Mouse (Mus musculus) heart, embryonic 14.5 days (tissue): ENCODE data around the gene Odf3b. TPM values are rescaled to one million over a fixed set of nuclear protein-coding genes. Genes with fewer than 3 reads are reported as not detected.

Experiments used
- ATAC-seq: fragments of 200-750 bp; cut with Nextera tagmentation; 2 replicates; pipeline ENCODE4 v1.8.0; 2017; ENCODE audit warnings: low read depth, moderate TSS enrichment; ENCODE audit not compliant: insufficient number of reproducible peaks, insufficient read depth, low FRiP score
- H3K27ac ChIP-seq, 2 experiments: fragments of 200-500 bp in 1 of 2; fragments of 300-500 bp in 1 of 2; sonication (generic) in 1 of 2; replicated peaks in 1 of 2; 2 replicates each; pipeline ENCODE4 v1.5.1; 2012 to 2014; ENCODE audit warnings: low read depth in 2 of 2, low read length in 2 of 2, control low read depth in 1 of 2, mild to moderate bottlenecking in 1 of 2, mixed read lengths in 1 of 2; ENCODE audit not compliant: control insufficient read depth in 1 of 2, insufficient read depth in 1 of 2
- H3K27me3 ChIP-seq: fragments of 300-500 bp; sonication (generic); 2 replicates; pipeline ENCODE4 v1.6.1; 2014; ENCODE audit warnings: mild to moderate bottlenecking, low read length, control low read depth; ENCODE audit not compliant: control insufficient read depth, insufficient read depth
- H3K36me3 ChIP-seq: fragments of 300-500 bp; sonication (generic); 2 replicates; pipeline ENCODE4 v1.6.1; 2014; ENCODE audit warnings: mild to moderate bottlenecking, control low read depth, low read length, mixed read lengths; ENCODE audit not compliant: control insufficient read depth, insufficient read depth
- H3K4me1 ChIP-seq, 2 experiments: fragments of 200-500 bp in 1 of 2; fragments of 300-500 bp in 1 of 2; sonication (generic) in 1 of 2; 2 replicates each; pipeline ENCODE4 v1.6.1; 2012 to 2014; ENCODE audit warnings: low read length in 2 of 2, control low read depth in 1 of 2, mixed read lengths in 1 of 2; ENCODE audit not compliant: control insufficient read depth in 2 of 2, insufficient read depth in 2 of 2
- H3K4me2 ChIP-seq: fragments of 300-500 bp; sonication (generic); 2 replicates; pipeline ENCODE4 v1.6.1; 2014; ENCODE audit warnings: mild to moderate bottlenecking, low read length
- H3K4me3 ChIP-seq, 2 experiments: fragments of 200-500 bp in 1 of 2; fragments of 300-500 bp in 1 of 2; sonication (generic) in 1 of 2; 2 replicates each; pipeline ENCODE4 v1.5.1; 2012 to 2014; ENCODE audit warnings: low read length in 2 of 2, mild to moderate bottlenecking in 2 of 2, control low read depth in 1 of 2, low read depth in 1 of 2, moderate library complexity in 1 of 2; ENCODE audit not compliant: control insufficient read depth in 1 of 2, insufficient read depth in 1 of 2
- H3K9ac ChIP-seq: fragments of 300-500 bp; sonication (generic); 2 replicates; pipeline ENCODE4 v1.6.1; 2014; ENCODE audit warnings: mild to moderate bottlenecking, low read length
- H3K9me3 ChIP-seq: fragments of 300-500 bp; sonication (generic); 2 replicates; pipeline ENCODE4 v1.6.1; 2016; ENCODE audit warnings: low read length, control low read depth; ENCODE audit not compliant: control insufficient read depth
- WGBS: fragments of 180-500 bp; shearing (Covaris S2); extraction: QIAGEN DNeasy Blood & Tissue Kit; methylation state at CpG from one replicate; pipeline ENCODE4 v1.1.7; 2014; 5-methylcytosine and 5-hydroxymethylcytosine counted together
- polyA plus RNA-seq: library from polyadenylated mRNA; unstranded; fragments of >200 nt; fragmentation: Nextera tagmentation; extraction: Ambion mirVana; gene quantifications from 2 replicates; pipeline ENCODE4 v1.2.1, GENCODE M21; 2014

The Odf3b gene
- polyA plus RNA-seq, 1 experiment from 2014 or later: 0.76 TPM

DNA sequence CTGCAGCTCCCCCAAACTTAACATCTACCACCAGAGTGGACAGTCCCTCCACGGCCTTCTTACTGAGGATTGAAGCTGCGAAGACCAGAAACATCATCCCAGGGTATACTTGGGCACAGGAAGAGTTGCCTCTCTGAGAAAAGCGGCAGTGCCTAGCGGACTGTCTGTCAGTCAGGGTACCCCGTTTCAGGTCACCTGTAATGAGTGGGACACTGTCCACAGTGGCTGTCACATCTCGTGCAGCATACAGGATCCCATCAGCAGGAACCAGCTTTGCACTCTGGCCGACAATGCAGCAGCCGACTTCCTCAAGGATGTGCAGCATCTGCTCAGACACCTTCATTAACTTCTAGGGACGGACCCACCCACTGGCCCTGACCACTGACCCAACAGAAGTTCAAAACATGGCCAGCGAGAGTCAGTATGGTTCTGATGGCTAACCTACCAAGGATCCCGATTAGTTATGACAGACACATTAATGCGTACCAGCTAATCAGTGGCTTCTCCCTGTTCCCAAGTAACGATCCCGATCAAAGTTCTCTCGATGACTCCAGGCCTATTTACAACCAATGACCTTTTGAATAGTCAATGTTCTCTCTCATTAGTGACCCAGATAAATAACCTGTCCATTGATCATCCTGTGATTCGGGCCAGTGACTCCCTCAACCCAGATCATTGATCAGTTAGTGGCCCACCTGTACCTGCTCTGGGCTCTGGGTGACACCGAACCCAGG is 4.1 kb downstream of the Odf3b start:
- peaks cover 25 to 27% of the 10 kb centered on the region in 2 experiments for H3K4me1 ChIP-seq
- no peak for ATAC-seq
- H3K27ac ChIP-seq: no peak overlapping the region
- H3K9ac ChIP-seq: no peak overlapping the region; the same call in 1 of the 2 replicates
- no peaks in the 10 kb centered on the region for H3K9me3 ChIP-seq
- H3K27me3 ChIP-seq: peaks cover 41% of the 10 kb centered on the region
- H3K4me3 ChIP-seq: no peak overlapping the region
- peaks cover 29% of the 10 kb centered on the region for H3K36me3 ChIP-seq
- no peak overlapping the region for H3K4me2 ChIP-seq
- WGBS: 93% methylated on average over 17 of the region's 17 CpGs

DNA sequence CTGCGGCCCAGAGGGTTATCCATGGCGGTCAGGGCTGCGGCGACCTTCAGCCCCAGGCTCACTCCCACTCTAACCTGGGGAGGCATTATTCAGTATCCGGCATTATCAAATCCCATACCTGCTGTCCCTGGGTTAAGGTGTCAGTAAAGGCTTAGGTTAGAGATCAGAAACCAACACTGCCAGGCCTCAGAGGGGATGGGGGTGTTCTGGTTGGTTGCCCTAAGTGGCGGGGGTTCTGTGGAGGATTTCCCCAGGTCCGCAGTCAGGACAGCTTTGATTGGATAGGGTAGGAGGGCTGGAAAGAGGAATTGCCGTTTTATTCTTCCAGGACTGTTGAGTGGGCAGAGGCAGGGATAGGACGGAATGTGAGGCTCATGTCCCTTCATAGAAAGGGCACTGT is 4.7 kb downstream of the Odf3b start:
- Histone ChIP-seq H3K4me2 (peak overlapping the region; percentile 93), H3K9ac (peak overlapping the region; percentile 84), H3K36me3 (peaks cover 35% of the 10 kb centered on the region), H3K27me3 (peaks cover 35% of the 10 kb centered on the region), H3K4me3 (peak overlapping the region; percentile 59 to 77), H3K27ac (peak overlapping the region; percentile 18 to 93; a peak in 3 of 4 replicates), H3K9me3 (no peaks in the 10 kb centered on the region), H3K4me1 (peaks cover 21 to 24% of the 10 kb centered on the region in 2 experiments)
- WGBS: 43% methylated on average over 9 of the region's 9 CpGs
- ATAC-seq: no peak

DNA sequence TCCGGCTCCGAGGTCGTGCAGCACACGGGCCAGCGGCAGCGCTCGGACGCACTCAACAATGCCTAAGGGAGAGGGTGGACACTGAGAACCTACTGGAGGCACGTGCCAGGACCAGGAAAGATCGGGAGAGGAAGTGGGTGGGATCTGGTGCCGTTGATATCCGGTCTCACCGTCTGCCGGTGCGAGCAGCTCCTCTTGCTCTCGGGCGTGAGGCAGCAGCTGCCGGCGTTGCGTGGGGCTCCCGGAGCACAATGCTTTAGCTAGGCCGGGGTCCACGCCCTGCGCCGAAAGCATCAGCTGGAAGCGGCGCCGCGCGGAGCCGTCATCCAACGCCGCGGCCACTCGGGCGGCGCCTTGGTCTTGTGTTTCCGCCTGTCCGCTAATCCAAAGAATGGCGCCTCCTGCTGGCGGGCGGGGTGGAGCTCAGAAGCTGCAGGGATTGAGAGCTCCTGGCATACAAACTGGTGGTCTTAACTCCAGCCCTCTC is 5.3 kb downstream of the Odf3b start, which contains the start of gene Sco2:
Gene Sco2, minus strand, starts transcription at position 85 of the 487 bp plus-strand sequence.
- 0% methylated on average over 39 of the region's 42 CpGs for WGBS
- no peaks in the 10 kb centered on the region for H3K9me3 ChIP-seq
- peaks cover 41% of the 10 kb centered on the region for H3K36me3 ChIP-seq
- peak within 1 kb of the TSS; percentile 59 to 77 for H3K4me3 ChIP-seq
- H3K4me2 ChIP-seq: peak within 1 kb of the TSS; percentile 93
- peak within 1 kb of the TSS; percentile 82 to 93 for H3K27ac ChIP-seq
- H3K9ac ChIP-seq: peak within 1 kb of the TSS; percentile 84
- peak; percentile 71 for ATAC-seq
- H3K4me1 ChIP-seq: peaks cover 16 to 20% of the 10 kb centered on the region in 2 experiments; a peak in 3 of 4 replicates
- H3K27me3 ChIP-seq: peaks cover 30% of the 10 kb centered on the region

DNA sequence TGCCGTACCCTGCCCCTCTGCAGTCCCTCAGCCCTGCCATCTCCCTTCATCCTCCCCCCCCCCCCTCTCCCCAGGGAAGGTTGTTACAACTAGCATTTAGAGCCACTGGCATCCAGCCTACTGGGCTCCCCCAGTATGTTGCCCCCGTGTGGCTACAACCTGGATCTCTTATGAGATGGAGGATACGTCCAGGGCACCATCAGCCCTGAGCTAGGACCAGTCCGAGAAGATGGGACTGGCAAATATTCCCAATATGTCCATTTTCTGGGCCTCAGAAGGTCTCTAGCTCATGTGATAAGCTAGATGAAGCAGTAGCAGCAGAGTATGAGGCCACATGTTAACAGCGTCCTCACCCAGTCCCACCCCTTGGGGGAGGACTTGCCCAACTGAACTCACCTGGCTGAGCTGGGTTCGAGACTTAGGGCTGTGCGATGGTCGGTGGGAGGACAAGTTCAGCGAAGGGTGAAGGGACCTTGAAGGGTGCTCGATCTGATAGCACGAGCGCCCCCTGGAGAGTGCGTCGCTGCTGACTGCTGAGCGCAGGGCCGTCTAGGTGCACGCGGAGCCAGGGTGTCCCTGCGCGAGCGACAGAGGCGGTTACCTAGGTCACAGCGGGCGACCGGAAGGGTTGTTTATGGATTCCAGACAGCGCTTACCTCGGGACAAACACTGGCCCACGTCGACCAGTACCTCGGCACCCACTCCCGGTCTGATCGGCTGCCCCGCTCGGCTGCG is 5.9 kb downstream of the Odf3b start:
- peak; percentile 77 for ATAC-seq
- Histone ChIP-seq H3K36me3 (peaks cover 47% of the 10 kb centered on the region), H3K9ac (peak overlapping the region; percentile 84), H3K4me3 (peak overlapping the region; percentile 59 to 77), H3K9me3 (no peaks in the 10 kb centered on the region), H3K27ac (peak overlapping the region; percentile 82 to 93), H3K4me1 (peaks cover 10 to 14% of the 10 kb centered on the region in 2 experiments; a peak in 3 of 4 replicates), H3K4me2 (peak overlapping the region; percentile 93), H3K27me3 (peaks cover 24% of the 10 kb centered on the region)
- WGBS: 1% methylated on average over 35 of the region's 35 CpGs

DNA sequence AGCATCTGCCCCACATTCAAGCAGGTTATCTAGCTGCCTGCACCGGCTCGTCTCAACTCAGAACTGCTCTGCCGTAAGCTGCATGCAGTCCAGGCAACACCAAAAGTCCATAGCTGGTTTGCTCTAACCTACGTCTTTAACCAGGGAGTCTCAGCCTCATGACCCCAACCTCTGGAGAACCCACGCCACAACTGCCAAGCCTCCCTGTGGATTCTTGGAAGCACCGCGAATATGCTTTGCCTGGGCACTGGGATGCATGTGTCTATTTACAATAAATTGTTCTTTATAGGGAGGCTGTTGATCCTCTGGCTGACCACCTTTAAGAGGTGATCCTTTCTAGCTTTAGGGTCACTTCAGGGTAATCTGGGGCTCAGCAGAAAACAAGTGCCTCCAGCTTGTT is 6.5 kb downstream of the Odf3b start:
- Histone ChIP-seq H3K36me3 (peaks cover 53% of the 10 kb centered on the region), H3K4me2 (peak overlapping the region; percentile 93), H3K27ac (peak overlapping the region in 1 of 2 experiments; percentile 93; a peak in 1 of 4 replicates), H3K4me1 (peaks cover 9 to 14% of the 10 kb centered on the region in 2 experiments; a peak in 3 of 4 replicates), H3K4me3 (peak overlapping the region in 1 of 2 experiments; percentile 77; a peak in 2 of 4 replicates), H3K9me3 (no peaks in the 10 kb centered on the region), H3K9ac (peak overlapping the region; percentile 84; the same call in 1 of the 2 replicates), H3K27me3 (peaks cover 17% of the 10 kb centered on the region)
- no peak for ATAC-seq
- 80% methylated on average over 7 of the region's 7 CpGs for WGBS

DNA sequence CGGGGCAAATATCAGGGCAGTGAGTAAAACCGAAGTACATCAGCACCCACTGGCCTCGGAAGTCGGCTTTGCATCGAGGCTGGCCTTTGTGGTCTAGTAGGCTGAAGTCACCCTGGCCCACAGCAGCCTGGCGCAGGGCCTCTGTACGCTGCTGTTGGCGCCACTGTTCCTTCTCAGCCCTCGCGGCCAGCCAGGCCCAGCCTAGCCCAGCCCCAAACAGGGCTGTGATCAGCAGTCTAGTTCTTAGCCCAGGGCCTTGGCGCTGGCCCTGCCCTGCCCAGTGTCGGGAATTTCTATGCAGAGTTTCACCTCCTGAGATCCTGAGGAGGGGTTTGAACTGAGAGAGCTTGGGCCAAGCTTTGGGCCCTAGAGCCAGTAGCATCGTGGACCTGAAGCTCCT is 7.0 kb downstream of the Odf3b start:
- no peak overlapping the region for H3K9ac ChIP-seq
- H3K4me2 ChIP-seq: no peak overlapping the region
- peaks cover 12% of the 10 kb centered on the region for H3K27me3 ChIP-seq
- H3K27ac ChIP-seq: no peak overlapping the region
- H3K4me3 ChIP-seq: no peak overlapping the region
- no peak for ATAC-seq
- no peaks in the 10 kb centered on the region for H3K9me3 ChIP-seq
- WGBS: 89% methylated on average over 13 of the region's 13 CpGs
- peaks cover 58% of the 10 kb centered on the region for H3K36me3 ChIP-seq
- H3K4me1 ChIP-seq: peaks cover 6 to 14% of the 10 kb centered on the region in 2 experiments; a peak in 3 of 4 replicates

DNA sequence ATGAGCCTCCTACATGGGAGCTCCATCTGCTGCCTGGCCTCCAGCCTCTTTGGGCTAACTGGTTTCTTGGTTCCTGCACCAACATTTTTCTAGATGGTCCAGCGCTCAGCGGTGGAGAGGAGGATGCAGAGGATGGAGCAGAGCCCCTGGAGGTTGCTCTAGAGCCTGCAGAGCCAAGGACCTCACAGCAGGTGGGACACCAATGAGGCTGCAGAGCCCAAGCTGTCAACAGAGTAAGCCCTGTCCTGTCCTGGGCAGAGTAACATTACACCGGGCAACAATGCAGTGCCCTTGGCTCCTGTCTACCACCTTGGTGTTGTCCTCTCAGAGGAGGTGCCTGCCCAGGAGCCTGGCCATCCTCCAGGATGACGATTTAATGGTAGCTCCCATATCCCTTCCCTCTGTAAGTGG is 13.9 kb downstream of the Odf3b start:
- whole genome bisulfite sequencing: 88% methylated on average over 4 of the region's 4 CpGs
- Histone ChIP-seq H3K4me2 (no peak overlapping the region), H3K4me3 (no peak overlapping the region), H3K27me3 (no peaks in the 10 kb centered on the region), H3K27ac (no peak overlapping the region), H3K9ac (no peak overlapping the region), H3K4me1 (no peaks in the 10 kb centered on the region), H3K36me3 (peaks cover 100% of the 10 kb centered on the region), H3K9me3 (no peaks in the 10 kb centered on the region)
- ATAC-seq: no peak
